Mouse (Mus musculus): Measurements from ENCODE around the gene Spata5.

The Spata5 gene

DNA sequence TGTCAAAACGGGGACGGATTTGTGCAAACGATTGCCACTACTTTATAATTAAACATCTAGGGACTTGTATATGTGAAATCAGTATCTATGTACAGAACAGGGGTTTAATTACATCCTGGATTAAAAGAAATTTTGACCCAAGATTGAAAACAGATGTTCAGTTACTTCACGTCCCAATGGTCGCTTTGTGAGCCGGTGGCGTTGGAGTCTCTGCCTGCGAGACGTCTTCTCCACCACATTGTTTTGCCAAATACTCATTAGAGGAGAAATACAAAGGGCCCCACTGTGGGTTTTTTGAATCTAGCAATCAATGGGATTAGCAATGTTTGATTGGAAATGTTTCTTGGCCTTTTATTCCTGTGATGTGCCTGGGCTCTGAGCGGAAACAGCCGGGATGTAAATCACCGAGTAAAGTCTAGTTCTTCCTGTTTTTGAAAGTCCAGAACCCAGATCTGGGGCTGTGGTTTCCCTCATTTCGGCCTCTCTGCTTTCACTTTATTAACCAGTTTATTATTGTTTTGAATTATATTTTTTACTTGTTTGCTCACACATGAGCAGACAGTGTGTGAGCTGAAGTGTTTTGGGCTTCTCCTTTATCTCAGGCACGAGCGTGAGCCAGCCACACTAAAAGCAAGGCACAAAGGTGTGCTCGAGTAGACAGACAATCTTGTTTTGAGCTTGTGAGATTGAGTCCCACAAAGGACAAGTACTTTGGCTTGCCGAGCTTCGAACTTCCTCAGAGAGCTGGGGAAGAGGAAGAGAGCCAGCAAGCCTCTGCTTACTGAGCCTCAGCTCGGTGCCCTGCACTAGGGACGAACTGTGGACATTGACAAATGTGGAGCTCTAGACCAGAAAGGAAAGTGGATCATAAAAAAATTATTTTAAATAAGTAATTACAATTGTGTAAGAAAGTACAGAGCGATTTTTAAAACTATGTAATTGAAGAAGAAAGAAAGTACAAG lies 197.2 kb downstream of the Spata5 start:
- DNase-seq (ENCODE audit: low spot score): no peak

All from ovary, postnatal 36 days (tissue).